11 mouse cellular contexts compared by ENCODE assay signal in genomic region chr13:6191915-6192295, GRCm38 (mm10).
DNase-seq lines count a peak whose midpoint lies in the region; ATAC-seq and TF ChIP-seq lines count a peak whose summit lies in the region.
"Had no signal": no experiment of that assay in that cellular context is flagged by ENCODE, and none has a peak within 500 bp of the region (broad histone marks: within the 10 kb centered on the region; RNA-seq: fewer than 3 reads in every experiment).

No protein-coding gene starts in this region.

- no peaks in the 10 kb centered on the region for H3K9me3 ChIP-seq in CH12.LX (replicated peaks; ENCODE audit: low read length)
- H3K9me3 ChIP-seq in liver, postnatal 0 days (ENCODE audit: low read length), result no peaks in the 10 kb centered on the region
- no peaks in the 10 kb centered on the region for H3K9me3 ChIP-seq in neural tube, embryonic 15.5 days (replicated peaks)
- H3K9me3 ChIP-seq: hindbrain, embryonic 15.5 days; megakaryocyte, embryonic 14.5 days had no signal

- no peak overlapping the region for H3K9ac ChIP-seq in CH12.LX (ENCODE audit: insufficient read depth, low read depth)
- H3K9ac ChIP-seq in liver, postnatal 0 days (replicated peaks), result no peak overlapping the region
- H3K9ac ChIP-seq in neural tube, embryonic 15.5 days (replicated peaks), result no peak overlapping the region
- H3K9ac ChIP-seq: hindbrain, embryonic 15.5 days had no signal

- no peaks in the 10 kb centered on the region for H3K27me3 ChIP-seq in CH12.LX (replicated peaks)
- no peaks in the 10 kb centered on the region for H3K27me3 ChIP-seq in liver, postnatal 0 days (ENCODE audit: insufficient read depth, low read length)
- no peaks in the 10 kb centered on the region for H3K27me3 ChIP-seq in neural tube, embryonic 15.5 days (replicated peaks)
- H3K27me3 ChIP-seq: hindbrain, embryonic 15.5 days; megakaryocyte, embryonic 14.5 days had no signal

- intact Hi-C loops in left cerebral cortex, postnatal 36 days (cut with DNase I), result loop anchor here (5.0 kb wide), 1 partner anchor 150 kb away; no protein-coding TSS in a partner anchor

- H3K4me2 ChIP-seq in CH12.LX (ENCODE audit: insufficient read depth, low read depth, poor library complexity, severe bottlenecking), result peak overlapping the region; percentile 53; the same call in 1 of the 2 replicates
- H3K4me2 ChIP-seq in liver, postnatal 0 days (ENCODE audit: low read depth, low read length), result no peak overlapping the region
- H3K4me2 ChIP-seq in neural tube, embryonic 15.5 days, result no peak overlapping the region
- H3K4me2 ChIP-seq: hindbrain, embryonic 15.5 days had no signal

- dilution Hi-C loops in CH12.LX (cut with MboI; ENCODE audit: extremely low pct_ligation_motif_present, extremely low pct_unique_long_range_greater_than_20kb, low sequenced_read_pairs), result no loop called here

- peaks cover 2 to 30% of the 10 kb centered on the region in 2 experiments; a peak in 3 of 4 replicates for H3K4me1 ChIP-seq in CH12.LX (ENCODE audit: control insufficient read depth in 1 of 2, insufficient read depth in 2 of 2)
- H3K4me1 ChIP-seq in liver, postnatal 0 days (ENCODE audit: insufficient read depth), result no peaks in the 10 kb centered on the region
- H3K4me1 ChIP-seq in neural tube, embryonic 15.5 days, result 0 out of 2 replicates have a peak, but pooled peaks cover 2% of the 10 kb centered on the region

- H3K79me2 ChIP-seq in CH12.LX (replicated peaks; ENCODE audit: control insufficient read depth, extremely low read depth, insufficient read depth, poor library complexity, severe bottlenecking), result no peaks in the 10 kb centered on the region

- TF ChIP-seq CTCF in CH12.LX (conservative IDR thresholded peaks at IDR 0.05 in 1 of 2, IDR thresholded peaks at IDR 0.05 in 1 of 2; ENCODE audit: low read depth in 2 of 2, low read length in 2 of 2), result no peak
- TF ChIP-seq CTCF in liver, postnatal 0 days (IDR thresholded peaks at IDR 0.05; ENCODE audit: low read depth), result no peak

- 48% methylated on average over 5 of the region's 5 CpGs for WGBS in liver, postnatal 0 days (ENCODE audit: insufficient replicate concordance)
- 78% methylated on average over 5 of the region's 5 CpGs for WGBS in neural tube, embryonic 15.5 days

- in situ Hi-C loops in CH12.LX (cut with MboI; ENCODE audit: low pct_ligation_motif_present, low pct_unique_long_range_greater_than_20kb, low sequenced_read_pairs), result no loop called here

- H3K36me3 ChIP-seq in CH12.LX (replicated peaks in 1 of 2; ENCODE audit: control insufficient read depth in 1 of 2, insufficient read depth in 1 of 2, low read length in 1 of 2), result no peaks in the 10 kb centered on the region
- no peaks in the 10 kb centered on the region for H3K36me3 ChIP-seq in liver, postnatal 0 days (replicated peaks; ENCODE audit: insufficient read depth, low read length)
- H3K36me3 ChIP-seq in neural tube, embryonic 15.5 days, result no peaks in the 10 kb centered on the region
- H3K36me3 ChIP-seq: hindbrain, embryonic 15.5 days had no signal

- TF ChIP-seq RAD21 in CH12.LX (IDR thresholded peaks at IDR 0.05; ENCODE audit: low read depth, low read length), result no peak

- H3K4me3 ChIP-seq in CH12.LX (replicated peaks in 1 of 3; ENCODE audit: low read depth in 2 of 3, low read length in 2 of 3, poor library complexity in 1 of 3), result no peak overlapping the region
- H3K4me3 ChIP-seq in liver, postnatal 0 days (ENCODE audit: low read depth, low read length), result no peak overlapping the region
- H3K4me3 ChIP-seq in neural tube, embryonic 15.5 days (replicated peaks), result no peak overlapping the region
- H3K4me3 ChIP-seq: hindbrain, embryonic 15.5 days; megakaryocyte, embryonic 14.5 days had no signal

- TF ChIP-seq EP300 in CH12.LX (IDR thresholded peaks at IDR 0.05; ENCODE audit: low read length), result peak; percentile 26; the same call in 1 of the 2 replicates
- no peak for TF ChIP-seq EP300 in liver, postnatal 0 days (IDR thresholded peaks at IDR 0.05; ENCODE audit: low read depth)

- no peak for DNase-seq in frontal cortex, postnatal 10 days (ENCODE audit: low spot score in 2 of 2)
- DNase-seq in CH12.LX (ENCODE audit: extremely low read depth), result peak; percentile 48
- peak; percentile 3 for DNase-seq in gastrocnemius, postnatal 10 days
- peak; percentile 44 to 56 for DNase-seq in left cerebral cortex, postnatal 36 days (ENCODE audit: low spot score in 2 of 2)
- DNase-seq in liver, postnatal 0 days, result no peak
- no peak for DNase-seq in thymus, postnatal 10 days (ENCODE audit: low spot score in 2 of 2)
- DNase-seq: thymus, postnatal 36 days had no signal

- TF ChIP-seq POLR2A in CH12.LX (IDR thresholded peaks at IDR 0.05; ENCODE audit: low read depth, low read length), result no peak

- ATAC-seq in frontal cortex, adult (ENCODE audit: low TSS enrichment), result peak; percentile 89
- no peak for ATAC-seq in liver, postnatal 0 days
- ATAC-seq in neural tube, embryonic 15.5 days (ENCODE audit: low FRiP score), result no peak

- H3K27ac ChIP-seq in CH12.LX (ENCODE audit: insufficient read depth, low read depth), result no peak overlapping the region
- H3K27ac ChIP-seq in liver, postnatal 0 days (ENCODE audit: low read depth), result no peak overlapping the region
- no peak overlapping the region for H3K27ac ChIP-seq in neural tube, embryonic 15.5 days (replicated peaks)
- H3K27ac ChIP-seq: hindbrain, embryonic 15.5 days had no signal

TF ChIP-seq in CH12.LX, 34 proteins besides CTCF, POLR2A, EP300 and RAD21:
- no peak for TF ChIP-seq MYC (IDR thresholded peaks at IDR 0.05; ENCODE audit: low read depth, low read length)
- TF ChIP-seq RCOR1 (conservative IDR thresholded peaks at IDR 0.05; ENCODE audit: low read depth, low read length), result no peak
- TF ChIP-seq ZNF384 (IDR thresholded peaks at IDR 0.05; ENCODE audit: low read depth, low read length), result no peak
- peak; percentile 13; the same call in 1 of the 2 replicates for TF ChIP-seq MEF2A (IDR thresholded peaks at IDR 0.05; ENCODE audit: borderline replicate concordance, low read depth, low read length)

Comparison
In these comparisons a context has a peak if more than half of its experiments do, and no peak if none do; other contexts are left out.
1. DNase-seq: peak in CH12.LX (single experiment), gastrocnemius, postnatal 10 days (single experiment) and left cerebral cortex, postnatal 36 days (2 of 2); none in frontal cortex, postnatal 10 days (0 of 2), liver, postnatal 0 days (single experiment) and thymus, postnatal 10 days (0 of 2).